Mouse (Mus musculus) MEL (cell line): ENCODE results near the gene 1700001O22Rik. TPM values are rescaled to one million over a fixed set of nuclear protein-coding genes. Genes with fewer than 3 reads are reported as not detected.

Source experiments
- DNase-seq: peaks from one replicate; pipeline ENCODE4 v3.0.0; 2011; ENCODE audit warnings: low read depth, low spot score
- H3K27ac ChIP-seq: 2 replicates; pipeline ENCODE4 v1.5.1; 2012; ENCODE audit warnings: low read depth, mild to moderate bottlenecking, control low read depth, low read length, moderate library complexity; ENCODE audit not compliant: control insufficient read depth
- H3K27me3 ChIP-seq, 2 experiments: fragments of 150-350 bp in 1 of 2; sonication (generic) in 1 of 2; 2 replicates each; pipeline ENCODE4 v1.6.1; 2012; ENCODE audit warnings: low read length in 2 of 2, mild to moderate bottlenecking in 2 of 2, improper control_type of control experiment in 1 of 2, moderate library complexity in 1 of 2; ENCODE audit not compliant: insufficient read depth in 2 of 2, control insufficient read depth in 1 of 2
- H3K36me3 ChIP-seq, 2 experiments: 2 replicates each; pipeline ENCODE4 v1.6.1; 2012 to 2014; ENCODE audit warnings: low read length in 2 of 2, improper control_type of control experiment in 1 of 2, inconsistent platforms in 1 of 2, mild to moderate bottlenecking in 1 of 2; ENCODE audit not compliant: insufficient read depth in 2 of 2, control insufficient read depth in 1 of 2
- H3K4me1 ChIP-seq, 2 experiments: fragments of 150-350 bp in 1 of 2; sonication (generic) in 1 of 2; 2 replicates each; pipeline ENCODE4 v1.6.1; 2012; ENCODE audit warnings: low read length in 2 of 2, improper control_type of control experiment in 1 of 2, mild to moderate bottlenecking in 1 of 2; ENCODE audit not compliant: insufficient read depth in 2 of 2, control insufficient read depth in 1 of 2
- H3K4me3 ChIP-seq, 2 experiments: fragments of 150-350 bp in 1 of 2; sonication (generic) in 1 of 2; 2 replicates each; pipeline ENCODE4 v1.5.1; 2012; ENCODE audit warnings: low read depth in 2 of 2, low read length in 2 of 2, mild to moderate bottlenecking in 2 of 2, moderate library complexity in 2 of 2, control low read depth in 1 of 2, improper control_type of control experiment in 1 of 2; ENCODE audit not compliant: control insufficient read depth in 1 of 2, insufficient read depth in 1 of 2
- H3K79me2 ChIP-seq: 2 replicates; pipeline ENCODE4 v1.6.1; 2012; ENCODE audit warnings: mild to moderate bottlenecking, low read length, moderate library complexity; ENCODE audit not compliant: control insufficient read depth, poor library complexity, insufficient read depth
- H3K9ac ChIP-seq: 2 replicates; pipeline ENCODE4 v1.6.1; 2012; ENCODE audit warnings: low read depth, mild to moderate bottlenecking, control low read depth, low read length, moderate library complexity; ENCODE audit not compliant: control insufficient read depth, poor library complexity, severe bottlenecking
- H3K9me3 ChIP-seq: fragments of 150-350 bp; sonication (generic); replicated peaks from 2 replicates; pipeline ENCODE4 v1.6.1; 2012; ENCODE audit warnings: mild to moderate bottlenecking, low read length, improper control_type of control experiment, moderate library complexity; ENCODE audit not compliant: insufficient read depth
- CHD2 ChIP-seq: IDR thresholded peaks from 2 replicates; pipeline ENCODE4 v1.6.1; 2011; ENCODE audit warnings: low read length, improper control_type of control experiment
- ELF1 ChIP-seq: IDR thresholded peaks from 2 replicates; pipeline ENCODE4 v1.6.1; 2014; ENCODE audit warnings: low read depth, mild to moderate bottlenecking, inconsistent platforms, low read length, improper control_type of control experiment, moderate library complexity
- ETS1 ChIP-seq: IDR thresholded peaks from 2 replicates; pipeline ENCODE4 v1.6.1; 2012; ENCODE audit warnings: low read depth, mild to moderate bottlenecking, inconsistent platforms, low read length, improper control_type of control experiment, moderate library complexity
- JUND ChIP-seq: IDR thresholded peaks from 2 replicates; pipeline ENCODE4 v1.6.1; 2011; ENCODE audit warnings: low read depth, mild to moderate bottlenecking, improper control_type of control experiment, low read length
- KAT2A ChIP-seq: conservative IDR thresholded peaks from 2 replicates; pipeline ENCODE4 v1.6.1; 2012; ENCODE audit warnings: low read depth, low read length, improper control_type of control experiment, inconsistent platforms
- MEF2A ChIP-seq: IDR thresholded peaks from 2 replicates; pipeline ENCODE4 v1.6.1; 2014; ENCODE audit warnings: low read depth, mild to moderate bottlenecking, inconsistent platforms, low read length, improper control_type of control experiment; ENCODE audit not compliant: poor library complexity, insufficient replicate concordance, severe bottlenecking; ENCODE audit errors: extremely low read depth
- NRF1 ChIP-seq: IDR thresholded peaks from 2 replicates; pipeline ENCODE4 v1.6.1; 2014; ENCODE audit warnings: low read depth, mild to moderate bottlenecking, inconsistent platforms, low read length, improper control_type of control experiment, moderate library complexity; ENCODE audit not compliant: poor library complexity, insufficient read depth, severe bottlenecking
- POLR2AphosphoS2 ChIP-seq: IDR thresholded peaks from 2 replicates; pipeline ENCODE4 v1.6.1; 2011; ENCODE audit warnings: low read length, improper control_type of control experiment
- POLR2AphosphoS5 ChIP-seq: IDR thresholded peaks from 2 replicates; pipeline ENCODE4 v1.6.1; 2012; ENCODE audit warnings: low read depth, borderline replicate concordance, mild to moderate bottlenecking, inconsistent platforms, low read length, moderate library complexity, mixed read lengths
- RAD21 ChIP-seq: IDR thresholded peaks from 2 replicates; pipeline ENCODE4 v1.6.1; 2011; ENCODE audit warnings: mild to moderate bottlenecking, low read depth, low read length, improper control_type of control experiment
- RCOR1 ChIP-seq: IDR thresholded peaks from 2 replicates; pipeline ENCODE4 v1.6.1; 2012; ENCODE audit warnings: low read depth, mild to moderate bottlenecking, inconsistent platforms, low read length, improper control_type of control experiment
- SIN3A ChIP-seq: IDR thresholded peaks from 2 replicates; pipeline ENCODE4 v1.6.1; 2012; ENCODE audit warnings: low read length, improper control_type of control experiment, inconsistent platforms
- SMC3 ChIP-seq: IDR thresholded peaks from 2 replicates; pipeline ENCODE4 v1.6.1; 2011; ENCODE audit warnings: low read depth, low read length, improper control_type of control experiment
- TBP ChIP-seq: IDR thresholded peaks from 2 replicates; pipeline ENCODE4 v1.8.0; 2011; ENCODE audit warnings: low read depth, low read length, improper control_type of control experiment
- TCF12 ChIP-seq: IDR thresholded peaks from 2 replicates; pipeline ENCODE4 v1.6.1; 2014; ENCODE audit warnings: low read depth, mild to moderate bottlenecking, inconsistent platforms, low read length, improper control_type of control experiment, moderate library complexity
- USF2 ChIP-seq, 2 experiments: IDR thresholded peaks; 2 replicates each; pipeline ENCODE4 v1.6.1; 2011 to 2012; ENCODE audit warnings: improper control_type of control experiment in 2 of 2, low read length in 2 of 2, borderline replicate concordance in 1 of 2, inconsistent platforms in 1 of 2, low read depth in 1 of 2, mild to moderate bottlenecking in 1 of 2; ENCODE audit not compliant: insufficient read depth in 1 of 2
- ZKSCAN1 ChIP-seq: IDR thresholded peaks from 2 replicates; pipeline ENCODE4 v1.6.1; 2012; ENCODE audit warnings: low read depth, mild to moderate bottlenecking, inconsistent platforms, low read length, improper control_type of control experiment, moderate library complexity
- ZMIZ1 ChIP-seq: IDR thresholded peaks from 2 replicates; pipeline ENCODE4 v1.6.1; 2012; ENCODE audit warnings: low read depth, mild to moderate bottlenecking, inconsistent platforms, low read length, improper control_type of control experiment, moderate library complexity
- ZNF384 ChIP-seq: IDR thresholded peaks from 2 replicates; pipeline ENCODE4 v1.6.1; 2012; ENCODE audit warnings: low read depth, mild to moderate bottlenecking, inconsistent platforms, low read length, improper control_type of control experiment
- polyA plus RNA-seq, 2 experiments: library from polyadenylated mRNA; stranded (reverse) in 1 of 2; unstranded in 1 of 2; fragments of >175 nt in 1 of 2; fragments of >200 nt in 1 of 2; gene quantifications; 2 replicates each; pipeline versions ENCODE4 v1.2.1 to v1.2.4; 2012; ENCODE audit warnings: low replicate concordance in 2 of 2, low read depth in 1 of 2; ENCODE audit not compliant: insufficient read length in 2 of 2, insufficient read depth in 1 of 2, missing spikeins in 1 of 2
- total RNA-seq: library from RNA; depleted of rRNA; stranded (reverse); fragments of 300-350 nt; gene quantifications from 2 replicates; pipeline ENCODE4 v1.2.3, GENCODE M21; 2012; rRNA removed

Gene 1700001O22Rik
- total RNA-seq (0.50 TPM in 1 of 2 replicates, not detected in the other), polyA plus RNA-seq (1 to 10 TPM in 1 of 2 experiments, not detected in 1; 1.8 TPM)

DNA sequence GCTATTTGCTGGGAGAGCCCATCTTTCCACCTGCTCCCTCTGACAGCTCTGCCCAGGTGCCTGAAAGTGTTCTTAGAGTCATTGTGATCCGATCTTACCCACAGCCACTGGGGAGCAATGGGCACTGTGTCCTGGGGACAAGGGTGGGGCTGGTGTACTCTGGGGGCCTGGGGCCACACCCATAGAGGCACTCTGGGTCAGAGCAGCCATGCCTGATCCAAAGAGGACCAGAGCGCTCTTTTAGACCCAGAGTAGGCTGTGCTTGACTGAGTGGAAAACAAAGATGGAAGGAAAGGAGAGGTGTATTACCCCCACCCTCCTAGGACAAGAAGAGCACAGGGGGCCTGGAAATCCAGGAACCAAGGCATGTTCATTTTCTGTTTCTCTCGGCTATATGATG, at the start of gene 1700001O22Rik:
1700001O22Rik (minus strand) TSS at position 58 of the 400 bp plus-strand sequence.
- peaks cover 8% of the 10 kb centered on the region for H3K79me2 ChIP-seq
- TF ChIP-seq ZNF384: no peak
- TF ChIP-seq RAD21: no peak
- no peak for TF ChIP-seq CHD2
- TF ChIP-seq SMC3: no peak
- TF ChIP-seq, all 39 proteins: peak for 0
- no peak for DNase-seq
- H3K27me3 ChIP-seq: no peaks in the 10 kb centered on the region
- no peak within 1 kb of the TSS for H3K27ac ChIP-seq
- H3K9me3 ChIP-seq: no peaks in the 10 kb centered on the region
- no peaks in the 10 kb centered on the region; a peak in 1 of 4 replicates for H3K4me1 ChIP-seq
- H3K4me3 ChIP-seq: no peak within 1 kb of the TSS
- H3K9ac ChIP-seq: no peak within 1 kb of the TSS
- H3K36me3 ChIP-seq: no peaks in the 10 kb centered on the region

GRCm38 (mm10) chr2:30852771-30853313, 49.4 kb upstream of the 1700001O22Rik start:
- no peak for DNase-seq
- no peaks in the 10 kb centered on the region for H3K79me2 ChIP-seq
- no peak for TF ChIP-seq ZKSCAN1
- no peak for TF ChIP-seq JUND
- no peak for TF ChIP-seq ZMIZ1
- TF ChIP-seq POLR2AphosphoS5: no peak
- no peak for TF ChIP-seq SIN3A
- no peak for TF ChIP-seq ELF1
- TF ChIP-seq KAT2A: no peak
- no peak for TF ChIP-seq ETS1
- TF ChIP-seq TBP: no peak
- no peak for TF ChIP-seq RCOR1
- no peak for TF ChIP-seq POLR2AphosphoS2
- no peak for TF ChIP-seq TCF12
- TF ChIP-seq MEF2A: no peak
- TF ChIP-seq NRF1: no peak
- TF ChIP-seq USF2 (IDR thresholded peaks at IDR 0.05; ENCODE audit: borderline replicate concordance in 1 of 2, insufficient read depth in 1 of 2, low read depth in 1 of 2, low read length in 2 of 2): no peak
- TF ChIP-seq, all 39 proteins: peak for 0
- Histone ChIP-seq H3K9ac (no peak overlapping the region), H3K27me3 (peaks cover 0 to 7% of the 10 kb centered on the region in 2 experiments; a peak in 1 of 4 replicates), H3K4me1 (no peaks in the 10 kb centered on the region), H3K9me3 (no peaks in the 10 kb centered on the region), H3K36me3 (no peaks in the 10 kb centered on the region), H3K27ac (no peak overlapping the region), H3K4me3 (no peak overlapping the region)
